ENCODE assay signal across 28 mouse cellular contexts in genomic region chr6:101291944-101292343, GRCm38 (mm10).
"Had no signal": no experiment of that assay in that cellular context is flagged by ENCODE, and none has a peak within 500 bp of the region (broad histone marks: within the 10 kb centered on the region; RNA-seq: fewer than 3 reads in every experiment).

No protein-coding gene starts in this region.

- H3K4me1 ChIP-seq: midbrain, embryonic 15.5 days had no signal

- H3K27ac ChIP-seq: liver, embryonic 12.5 days; liver, embryonic 13.5 days; liver, embryonic 14.5 days; liver, embryonic 15.5 days; lung, embryonic 15.5 days; macrophage; midbrain, embryonic 10.5 days; midbrain, embryonic 12.5 days; midbrain, embryonic 13.5 days; midbrain, embryonic 15.5 days; neural tube, embryonic 12.5 days had no signal

- H3K9me3 ChIP-seq: limb, embryonic 10.5 days; limb, embryonic 12.5 days; limb, embryonic 13.5 days; limb, embryonic 15.5 days; liver, embryonic 12.5 days; liver, embryonic 13.5 days; liver, embryonic 15.5 days; lung, embryonic 15.5 days; megakaryocyte, embryonic 14.5 days; midbrain, embryonic 10.5 days; midbrain, embryonic 12.5 days; midbrain, embryonic 13.5 days; midbrain, embryonic 15.5 days; neural tube, embryonic 12.5 days had no signal

- H3K27me3 ChIP-seq: limb, embryonic 13.5 days; limb, embryonic 15.5 days; liver, embryonic 12.5 days; liver, embryonic 13.5 days; liver, embryonic 15.5 days; lung, embryonic 15.5 days; megakaryocyte, embryonic 14.5 days; midbrain, embryonic 12.5 days; midbrain, embryonic 13.5 days; midbrain, embryonic 15.5 days; neural tube, embryonic 12.5 days had no signal

- H3K4me3 ChIP-seq: limb, embryonic 10.5 days; limb, embryonic 12.5 days; limb, embryonic 13.5 days; limb, embryonic 15.5 days; liver, embryonic 12.5 days; liver, embryonic 13.5 days; liver, embryonic 15.5 days; lung, embryonic 15.5 days; megakaryocyte, embryonic 14.5 days; midbrain, embryonic 10.5 days; midbrain, embryonic 12.5 days; midbrain, embryonic 13.5 days; midbrain, embryonic 15.5 days; myocyte; neural tube, embryonic 12.5 days had no signal

- H3K9ac ChIP-seq: limb, embryonic 12.5 days; limb, embryonic 13.5 days; limb, embryonic 15.5 days; liver, embryonic 12.5 days; liver, embryonic 13.5 days; liver, embryonic 14.5 days; liver, embryonic 15.5 days; liver, postnatal 0 days; lung, embryonic 14.5 days; lung, embryonic 15.5 days; midbrain, embryonic 12.5 days; midbrain, embryonic 13.5 days; midbrain, embryonic 15.5 days; neural tube, embryonic 12.5 days had no signal

- DNase-seq: left cerebral cortex, postnatal 4 days; liver; liver, embryonic 13.5 days; liver, postnatal 0 days; lung, adult 18-20 months; lung, adult 2 months; lung, embryonic 14.5 days; lung, postnatal 10 days; lung, postnatal 14 days; lung, postnatal 36 days; lung, postnatal 4 days; midbrain, embryonic 14.5 days had no signal

- H3K36me3 ChIP-seq: limb, embryonic 10.5 days; limb, embryonic 12.5 days; limb, embryonic 13.5 days; limb, embryonic 15.5 days; liver, embryonic 12.5 days; liver, embryonic 13.5 days; liver, embryonic 15.5 days; lung, embryonic 15.5 days; midbrain, embryonic 10.5 days; midbrain, embryonic 12.5 days; midbrain, embryonic 13.5 days; midbrain, embryonic 15.5 days; neural tube, embryonic 12.5 days had no signal
